Mouse (Mus musculus): ENCODE results near the gene Arhgap32.

The Arhgap32 gene

DNA sequence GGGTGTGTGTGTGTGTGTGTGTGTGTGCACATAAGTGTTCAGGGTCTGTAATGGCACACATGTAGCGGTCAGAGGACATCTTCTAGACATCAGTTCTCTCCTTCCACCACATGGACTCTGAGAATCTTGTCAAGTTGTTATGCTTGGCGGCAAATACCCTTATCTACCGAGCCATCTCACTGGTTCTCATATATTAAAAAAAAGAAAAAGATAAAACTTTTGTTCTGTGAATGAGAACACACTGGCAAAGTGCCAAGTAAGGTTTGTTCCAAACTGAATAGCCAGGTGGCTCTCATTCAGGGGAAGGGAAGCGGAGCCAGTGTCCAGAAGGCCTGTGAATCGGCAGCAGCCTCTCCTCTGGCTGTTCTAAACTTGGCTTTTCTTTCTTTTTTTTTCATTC, 162.1 kb downstream of the Arhgap32 start:
- DNase-seq, result peak in 1 of 2 experiments; percentile 15

DNA sequence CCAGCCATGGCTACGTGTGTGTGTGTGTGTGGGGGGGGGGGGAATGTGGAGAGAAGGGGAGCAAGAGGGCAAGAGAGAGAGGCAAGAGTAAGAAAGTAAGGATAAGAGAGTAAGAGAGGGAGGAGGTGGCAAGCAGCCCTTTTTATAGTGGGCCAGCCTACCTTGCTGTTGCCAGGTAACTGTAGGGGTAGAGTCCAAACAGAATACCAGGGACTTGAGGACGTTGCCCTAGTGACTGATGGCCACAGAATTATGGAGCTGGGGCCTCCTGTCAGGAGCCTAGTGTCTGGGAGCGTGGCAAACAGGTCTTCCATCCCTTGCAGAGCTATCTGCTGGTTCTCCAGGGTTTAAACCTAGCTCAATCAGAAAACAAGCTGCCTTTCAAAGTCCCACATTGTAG, 163.9 kb downstream of the Arhgap32 start:
- no peak for DNase-seq

DNA sequence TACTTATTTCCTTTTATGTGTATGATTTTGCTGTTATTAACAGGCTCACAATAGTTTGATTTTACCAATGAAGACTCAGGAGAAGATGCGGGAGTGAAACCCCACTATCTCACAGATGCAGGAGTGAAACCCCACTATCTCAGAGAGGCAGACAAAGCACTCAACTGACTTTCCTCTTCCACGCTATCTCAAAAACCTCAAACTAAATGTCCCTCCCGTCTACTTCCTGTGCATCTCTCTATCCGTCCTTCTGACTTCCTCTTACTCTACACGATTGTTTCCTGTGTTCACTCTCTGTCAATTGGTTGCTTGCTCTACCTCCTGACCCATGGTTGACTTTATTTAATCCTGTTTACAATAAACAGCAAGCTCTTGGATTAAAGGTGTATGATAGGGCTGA, 164.5 kb downstream of the Arhgap32 start:
- no peak for DNase-seq

- no peak for DNase-seq
Measured at GRCm38 (mm10) chr9:32283591-32283990, 167.7 kb downstream of the Arhgap32 start.

- DNase-seq, result no peak
Measured at GRCm38 (mm10) chr9:32291618-32292017, 175.7 kb downstream of the Arhgap32 start.

GRCm38 (mm10) chr9:32292686-32293085, 176.8 kb downstream of the Arhgap32 start:
- DNase-seq, result peak; percentile 40 to 43

- DNase-seq, result peak; percentile 48 to 49
Measured at GRCm38 (mm10) chr9:32295061-32295800, 179.3 kb downstream of the Arhgap32 start.

DNA sequence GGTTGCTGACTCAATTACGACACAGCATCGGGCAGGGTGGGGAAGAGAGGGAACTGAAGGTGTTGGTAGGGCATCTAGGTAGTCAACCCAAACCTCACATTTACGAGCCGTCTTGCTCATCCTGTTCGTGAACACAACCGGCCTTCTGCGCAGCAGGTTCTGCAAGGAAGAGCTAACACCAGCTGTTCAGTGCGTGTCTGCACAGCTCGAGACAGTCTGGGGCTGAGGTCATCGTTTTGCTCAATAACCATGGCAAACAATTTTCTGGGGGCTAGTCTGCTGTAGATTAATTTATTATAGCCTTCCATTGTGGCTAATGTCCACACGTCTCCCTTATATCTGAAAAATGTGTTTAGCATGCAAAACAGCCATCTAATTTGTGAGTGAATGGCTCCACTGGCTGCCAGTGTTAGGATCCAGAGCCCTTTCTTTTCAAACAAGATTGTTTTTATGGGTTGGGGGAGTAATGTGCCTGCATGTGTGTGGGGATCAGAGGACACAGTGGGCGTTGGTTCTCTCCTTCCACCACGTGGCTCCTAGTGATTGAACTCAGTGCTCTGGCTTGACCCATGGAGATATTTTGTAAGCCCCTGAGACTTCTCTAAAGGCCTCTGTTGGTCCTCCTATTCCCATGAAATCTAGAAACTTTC, 186.7 kb downstream of the Arhgap32 start:
- DNase-seq, result no peak

- peak; percentile 56 to 67 for DNase-seq
Measured at GRCm38 (mm10) chr9:32311786-32312185, 195.8 kb downstream of the Arhgap32 start.

DNA sequence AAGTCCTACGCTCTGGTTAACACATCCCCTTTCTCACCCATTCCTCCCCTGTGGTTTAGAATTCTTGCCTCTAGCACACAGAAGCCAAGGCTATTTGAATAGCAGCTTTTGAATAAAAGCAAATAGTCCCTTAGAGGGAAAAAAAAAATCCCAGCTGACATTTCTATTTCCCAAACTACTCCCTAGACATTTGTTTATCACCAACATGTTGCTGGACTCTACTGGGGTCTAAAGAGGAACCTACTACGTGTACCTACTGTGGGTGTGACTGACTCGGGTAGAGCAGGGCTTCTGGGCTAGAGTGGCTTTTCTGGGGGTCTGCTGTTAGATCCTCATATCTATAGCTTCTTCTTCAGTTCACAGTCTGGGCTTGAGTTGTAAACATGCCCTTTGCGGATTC, 196.3 kb downstream of the Arhgap32 start:
- DNase-seq, result no peak

DNA sequence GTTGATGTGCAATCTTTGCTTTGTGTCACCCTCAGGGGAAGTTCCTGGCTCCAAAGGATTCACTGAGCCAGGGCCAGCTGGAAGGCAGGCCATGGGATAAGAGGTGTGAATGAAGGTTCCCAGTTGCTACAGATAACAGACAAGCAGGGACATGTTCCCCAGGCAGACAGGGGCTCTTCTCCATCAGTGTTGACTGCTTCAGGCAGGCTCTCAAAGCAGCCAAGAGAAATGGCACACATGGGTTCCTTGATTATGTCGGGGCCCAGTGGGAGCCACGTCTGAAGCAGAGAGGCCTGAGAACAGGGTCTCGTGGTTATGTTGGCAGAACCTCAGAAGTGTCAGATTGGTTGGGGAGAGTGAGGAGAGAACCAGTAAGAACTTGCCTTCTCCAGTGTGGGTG, 198.1 kb downstream of the Arhgap32 start:
- no peak for DNase-seq

GRCm38 (mm10) chr9:32315999-32316398, 200.1 kb downstream of the Arhgap32 start:
- no peak for DNase-seq

Data from cerebellum, postnatal 10 days (tissue).